Mouse (Mus musculus) heart, embryonic 14.5 days (tissue): Measurements from ENCODE around the gene Cyp24a1. TPM values are rescaled to one million over a fixed set of nuclear protein-coding genes. Genes with fewer than 3 reads are reported as not detected.

Experiments used
- ATAC-seq: fragments of 200-750 bp; cut with Nextera tagmentation; 2 replicates; pipeline ENCODE4 v1.8.0; 2017; ENCODE audit warnings: low read depth, moderate TSS enrichment; ENCODE audit not compliant: insufficient number of reproducible peaks, insufficient read depth, low FRiP score
- H3K27ac ChIP-seq, 2 experiments: fragments of 200-500 bp in 1 of 2; fragments of 300-500 bp in 1 of 2; sonication (generic) in 1 of 2; replicated peaks in 1 of 2; 2 replicates each; pipeline ENCODE4 v1.5.1; 2012 to 2014; ENCODE audit warnings: low read depth in 2 of 2, low read length in 2 of 2, control low read depth in 1 of 2, mild to moderate bottlenecking in 1 of 2, mixed read lengths in 1 of 2; ENCODE audit not compliant: control insufficient read depth in 1 of 2, insufficient read depth in 1 of 2
- H3K27me3 ChIP-seq: fragments of 300-500 bp; sonication (generic); 2 replicates; pipeline ENCODE4 v1.6.1; 2014; ENCODE audit warnings: mild to moderate bottlenecking, low read length, control low read depth; ENCODE audit not compliant: control insufficient read depth, insufficient read depth
- H3K36me3 ChIP-seq: fragments of 300-500 bp; sonication (generic); 2 replicates; pipeline ENCODE4 v1.6.1; 2014; ENCODE audit warnings: mild to moderate bottlenecking, control low read depth, low read length, mixed read lengths; ENCODE audit not compliant: control insufficient read depth, insufficient read depth
- H3K4me1 ChIP-seq, 2 experiments: fragments of 200-500 bp in 1 of 2; fragments of 300-500 bp in 1 of 2; sonication (generic) in 1 of 2; 2 replicates each; pipeline ENCODE4 v1.6.1; 2012 to 2014; ENCODE audit warnings: low read length in 2 of 2, control low read depth in 1 of 2, mixed read lengths in 1 of 2; ENCODE audit not compliant: control insufficient read depth in 2 of 2, insufficient read depth in 2 of 2
- H3K4me2 ChIP-seq: fragments of 300-500 bp; sonication (generic); 2 replicates; pipeline ENCODE4 v1.6.1; 2014; ENCODE audit warnings: mild to moderate bottlenecking, low read length
- H3K4me3 ChIP-seq, 2 experiments: fragments of 200-500 bp in 1 of 2; fragments of 300-500 bp in 1 of 2; sonication (generic) in 1 of 2; 2 replicates each; pipeline ENCODE4 v1.5.1; 2012 to 2014; ENCODE audit warnings: low read length in 2 of 2, mild to moderate bottlenecking in 2 of 2, control low read depth in 1 of 2, low read depth in 1 of 2, moderate library complexity in 1 of 2; ENCODE audit not compliant: control insufficient read depth in 1 of 2, insufficient read depth in 1 of 2
- H3K9ac ChIP-seq: fragments of 300-500 bp; sonication (generic); 2 replicates; pipeline ENCODE4 v1.6.1; 2014; ENCODE audit warnings: mild to moderate bottlenecking, low read length
- H3K9me3 ChIP-seq: fragments of 300-500 bp; sonication (generic); 2 replicates; pipeline ENCODE4 v1.6.1; 2016; ENCODE audit warnings: low read length, control low read depth; ENCODE audit not compliant: control insufficient read depth
- WGBS: fragments of 180-500 bp; shearing (Covaris S2); extraction: QIAGEN DNeasy Blood & Tissue Kit; methylation state at CpG from one replicate; pipeline ENCODE4 v1.1.7; 2014; 5-methylcytosine and 5-hydroxymethylcytosine counted together
- polyA plus RNA-seq: library from polyadenylated mRNA; unstranded; fragments of >200 nt; fragmentation: Nextera tagmentation; extraction: Ambion mirVana; gene quantifications from 2 replicates; pipeline ENCODE4 v1.2.1, GENCODE M21; 2014

Gene Cyp24a1
- polyA plus RNA-seq, 1 experiment from 2014 or later = not detected

GRCm38 (mm10) chr2:170511073-170511891, 14.3 kb upstream of the Cyp24a1 start:
- peak; percentile 58; the same call in 1 of the 2 replicates for ATAC-seq
- no peaks in the 10 kb centered on the region for H3K9me3 ChIP-seq
- H3K4me1 ChIP-seq = peaks cover 7 to 11% of the 10 kb centered on the region in 2 experiments
- H3K27me3 ChIP-seq = peaks cover 19% of the 10 kb centered on the region
- WGBS = 1% methylated on average over 61 of the region's 69 CpGs
- H3K27ac ChIP-seq = peak overlapping the region; percentile 60 to 93
- peaks cover 9% of the 10 kb centered on the region for H3K36me3 ChIP-seq
- H3K4me3 ChIP-seq = peak overlapping the region; percentile 83 to 94
- H3K9ac ChIP-seq = peak overlapping the region; percentile 90
- peak overlapping the region; percentile 72 for H3K4me2 ChIP-seq

- 0 out of 2 replicates have a peak overlapping the region, but pooled peaks have one; percentile 44 for H3K9ac ChIP-seq
- H3K27ac ChIP-seq = no peak overlapping the region
- H3K36me3 ChIP-seq = no peaks in the 10 kb centered on the region
- ATAC-seq = no peak
- H3K4me1 ChIP-seq = peaks cover 7 to 11% of the 10 kb centered on the region in 2 experiments
- 3% methylated on average over 12 of the region's 12 CpGs for WGBS
- peaks cover 35% of the 10 kb centered on the region for H3K27me3 ChIP-seq
- H3K9me3 ChIP-seq = no peaks in the 10 kb centered on the region
- peak overlapping the region; percentile 66 for H3K4me2 ChIP-seq
- H3K4me3 ChIP-seq = peak overlapping the region; percentile 35 to 39
Measured at GRCm38 (mm10) chr2:170508821-170509220, 11.9 kb upstream of the Cyp24a1 start.

- H3K4me1 ChIP-seq = peaks cover 5 to 9% of the 10 kb centered on the region in 2 experiments
- H3K36me3 ChIP-seq = no peaks in the 10 kb centered on the region
- WGBS = 7% methylated on average over 10 of the region's 10 CpGs
- no peak overlapping the region for H3K4me3 ChIP-seq
- no peak overlapping the region for H3K27ac ChIP-seq
- H3K27me3 ChIP-seq = peaks cover 45% of the 10 kb centered on the region
- H3K9ac ChIP-seq = no peak overlapping the region
- ATAC-seq = no peak
- no peak overlapping the region for H3K4me2 ChIP-seq
- no peaks in the 10 kb centered on the region for H3K9me3 ChIP-seq
Measured at GRCm38 (mm10) chr2:170507734-170508133, 10.8 kb upstream of the Cyp24a1 start.

DNA sequence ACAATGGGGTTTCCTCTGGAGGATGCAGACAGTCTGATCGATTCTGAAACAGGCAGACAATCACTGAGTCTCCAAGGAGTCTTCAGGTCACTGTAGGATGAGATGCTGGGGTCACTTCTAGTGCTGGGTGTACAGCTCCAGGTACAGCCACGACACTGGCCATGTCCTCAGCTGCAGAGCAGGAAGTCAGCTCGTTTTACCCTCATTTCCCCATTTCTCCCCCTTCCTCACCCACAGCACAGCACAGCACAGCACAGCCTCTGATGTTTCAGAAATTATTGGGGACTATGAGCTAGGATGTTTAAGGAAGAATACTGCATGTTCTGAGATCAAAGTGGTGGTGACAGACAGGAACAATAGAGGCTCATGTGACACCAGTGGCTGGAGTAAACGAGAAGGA, 7.0 kb upstream of the Cyp24a1 start:
- no peaks in the 10 kb centered on the region; a peak in 1 of 4 replicates for H3K4me1 ChIP-seq
- ATAC-seq = no peak
- WGBS = 27% methylated on average over 4 of the region's 4 CpGs
- H3K9me3 ChIP-seq = no peaks in the 10 kb centered on the region
- H3K27ac ChIP-seq = no peak overlapping the region
- no peak overlapping the region for H3K9ac ChIP-seq
- H3K27me3 ChIP-seq = peaks cover 76% of the 10 kb centered on the region
- H3K4me2 ChIP-seq = no peak overlapping the region
- no peak overlapping the region for H3K4me3 ChIP-seq
- H3K36me3 ChIP-seq = no peaks in the 10 kb centered on the region

DNA sequence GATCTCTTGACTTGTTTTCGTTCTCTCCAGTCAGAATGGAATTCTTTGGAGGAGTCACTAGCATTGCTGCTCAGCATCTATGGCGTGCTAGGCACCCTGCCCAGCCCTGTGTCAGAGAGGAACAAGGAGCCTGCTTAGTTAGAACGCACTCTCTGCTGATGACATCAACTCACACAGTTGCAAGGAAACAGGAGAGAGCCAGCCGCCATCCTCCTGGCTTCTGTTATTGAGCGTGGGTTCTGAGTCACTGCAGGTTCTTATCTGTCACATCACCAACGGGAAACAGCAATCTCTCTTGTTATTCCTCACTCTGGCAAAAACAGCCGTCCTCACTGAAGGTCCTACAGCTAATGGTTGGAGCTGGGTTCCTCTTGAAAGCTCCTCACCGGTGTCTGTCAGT, 6.4 kb upstream of the Cyp24a1 start:
- no peak overlapping the region for H3K9ac ChIP-seq
- peaks cover 79% of the 10 kb centered on the region for H3K27me3 ChIP-seq
- no peaks in the 10 kb centered on the region; a peak in 1 of 4 replicates for H3K4me1 ChIP-seq
- ATAC-seq = no peak
- H3K36me3 ChIP-seq = no peaks in the 10 kb centered on the region
- no peak overlapping the region for H3K4me3 ChIP-seq
- H3K4me2 ChIP-seq = no peak overlapping the region
- no peaks in the 10 kb centered on the region for H3K9me3 ChIP-seq
- H3K27ac ChIP-seq = no peak overlapping the region
- WGBS = 17% methylated on average over 8 of the region's 8 CpGs

DNA sequence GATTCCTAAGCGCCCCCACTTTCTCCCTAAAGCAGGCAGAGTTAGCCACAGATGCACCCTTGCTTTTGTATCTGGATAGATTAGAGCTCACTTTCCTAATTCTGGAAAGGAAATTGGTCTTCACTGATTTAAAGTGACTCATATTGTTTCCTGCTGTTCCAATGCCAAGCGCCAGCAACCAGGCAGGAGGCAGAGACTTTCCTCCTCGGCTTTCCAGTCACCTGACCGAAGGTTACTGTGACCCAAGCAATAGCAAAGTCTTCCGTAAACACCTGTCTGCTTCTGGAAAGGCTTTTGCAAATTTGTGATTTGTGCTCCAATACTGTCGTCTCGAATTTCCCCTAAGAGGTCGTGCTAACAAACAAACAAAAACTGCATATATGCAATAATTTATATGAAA, 1.1 kb upstream of the Cyp24a1 start:
- H3K36me3 ChIP-seq = no peaks in the 10 kb centered on the region
- ATAC-seq = no peak

DNA sequence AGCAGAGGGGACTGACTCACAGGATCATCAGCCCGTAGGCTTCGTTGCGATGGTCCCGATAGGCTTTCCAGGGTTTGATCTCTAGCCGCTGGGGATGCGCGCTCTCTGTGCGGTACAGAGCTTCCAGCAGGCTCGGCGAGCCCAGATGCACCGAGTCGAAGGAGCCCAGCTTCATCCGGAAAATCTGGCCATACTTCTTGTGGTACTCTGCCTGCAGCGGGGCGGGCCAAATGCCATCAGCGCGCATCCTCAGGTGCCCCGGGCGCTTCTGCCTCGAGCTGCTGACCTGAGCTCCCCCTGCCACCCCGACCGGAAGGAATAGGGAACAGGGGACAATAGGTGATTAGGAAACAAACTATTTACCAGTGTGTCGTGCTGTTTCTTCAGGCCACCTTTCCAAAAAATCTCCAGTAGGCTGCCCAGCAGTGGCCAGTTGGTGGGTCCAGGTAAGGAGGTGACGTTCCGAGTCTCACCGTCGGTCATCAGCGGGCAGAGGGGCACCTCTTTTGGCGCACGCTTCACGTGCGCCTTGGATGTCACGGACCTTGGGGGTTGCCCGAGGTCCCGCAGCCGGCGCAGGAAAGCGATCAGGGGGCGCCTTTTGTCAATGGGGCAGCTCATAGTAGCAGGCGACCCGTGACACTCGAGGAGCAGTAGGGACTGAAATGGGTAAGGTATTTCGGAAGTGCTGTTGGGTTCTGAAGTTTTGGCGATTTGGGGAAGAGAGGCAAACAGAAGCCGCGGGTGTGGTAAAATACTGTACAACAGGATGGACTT, 603 bp downstream of the Cyp24a1 start, which contains the start of gene Pfdn4:
Gene Pfdn4 (plus strand): TSS at position 275 of the 777 bp plus-strand sequence.
- Histone ChIP-seq H3K9ac (no peak within 1 kb of the TSS), H3K27me3 (peaks cover 94% of the 10 kb centered on the region), H3K36me3 (no peaks in the 10 kb centered on the region), H3K4me1 (peaks cover 2 to 10% of the 10 kb centered on the region in 2 experiments; a peak in 3 of 4 replicates), H3K9me3 (no peaks in the 10 kb centered on the region), H3K4me2 (peak within 1 kb of the TSS; percentile 45), H3K27ac (no peak within 1 kb of the TSS), H3K4me3 (peak within 1 kb of the TSS in 1 of 2 experiments; percentile 17; a peak in 2 of 4 replicates)
- ATAC-seq = no peak
- 2% methylated on average over 46 of the region's 46 CpGs for WGBS

More for the DNA sequence above, 1.1 kb upstream of the Cyp24a1 start:
- peaks cover 93% of the 10 kb centered on the region for H3K27me3 ChIP-seq
- no peak overlapping the region for H3K27ac ChIP-seq
- H3K4me3 ChIP-seq = no peak overlapping the region
- peaks cover 2 to 10% of the 10 kb centered on the region in 2 experiments; a peak in 3 of 4 replicates for H3K4me1 ChIP-seq
- H3K4me2 ChIP-seq = no peak overlapping the region
- WGBS = 20% methylated on average over 8 of the region's 8 CpGs
- H3K9me3 ChIP-seq = no peaks in the 10 kb centered on the region
- no peak overlapping the region for H3K9ac ChIP-seq
